Mouse (Mus musculus) brain, embryonic 14.5 days (tissue): ENCODE measurements around the gene Unc119.

ENCODE experiments used
- CTCF ChIP-seq: fragments of 200-500 bp; IDR thresholded peaks from 2 replicates; pipeline ENCODE4 v1.5.1; 2012; ENCODE audit warnings: inconsistent platforms, mild to moderate bottlenecking, moderate library complexity, borderline replicate concordance; ENCODE audit not compliant: insufficient read depth, insufficient read length; ENCODE audit errors: extremely low read depth
- POLR2A ChIP-seq: fragments of 200-500 bp; IDR thresholded peaks from 2 replicates; pipeline ENCODE4 v1.6.1; 2012; ENCODE audit warnings: mild to moderate bottlenecking, inconsistent platforms, borderline replicate concordance; ENCODE audit not compliant: poor library complexity, insufficient read depth, insufficient read length, severe bottlenecking; ENCODE audit errors: extremely low read depth

GRCm38 (mm10) chr11:78385776-78386175 lies 42.5 kb downstream of the Unc119 start:
- TF ChIP-seq CTCF (no peak), POLR2A (no peak)
